Mouse (Mus musculus): ENCODE measurements around the gene Suclg2. TPM values are rescaled to one million over a fixed set of nuclear protein-coding genes. Genes with fewer than 3 reads are reported as not detected.

The Suclg2 gene
- polyA plus RNA-seq, 1 experiment = 126 TPM

DNA sequence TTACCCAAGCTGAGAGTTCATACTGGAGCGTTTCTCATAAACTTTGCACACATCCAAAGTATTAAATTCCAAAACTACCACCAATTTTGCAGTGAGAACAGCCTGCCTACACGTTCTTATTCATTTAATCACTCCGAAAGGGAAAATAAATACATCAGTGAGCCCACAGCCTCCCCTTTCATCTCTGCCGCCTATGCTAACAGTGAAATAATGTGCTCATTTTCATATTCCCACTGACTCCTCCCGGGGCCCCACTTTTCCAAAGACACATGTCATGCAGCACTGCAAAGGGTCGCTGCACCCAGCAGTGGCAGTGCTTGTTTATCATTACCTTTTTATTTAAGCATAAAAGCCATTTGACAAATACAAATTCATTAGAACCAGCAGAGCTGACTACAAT is 6.7 kb upstream of the Suclg2 start:
- Histone ChIP-seq H3K27me3 (replicated peaks; ENCODE audit: control insufficient read depth, insufficient read depth, low read length) (no peaks in the 10 kb centered on the region), H3K27ac (ENCODE audit: insufficient read depth, low read depth, low read length) (no peak overlapping the region), H3K4me3 (ENCODE audit: insufficient read depth, low read depth, low read length) (no peak overlapping the region), H3K36me3 (ENCODE audit: control insufficient read depth, insufficient read depth, low read length) (no peaks in the 10 kb centered on the region), H3K4me1 (ENCODE audit: control insufficient read depth, insufficient read depth, low read length) (no peaks in the 10 kb centered on the region)
- no peak for DNase-seq
- 62% methylated on average over 6 of the region's 6 CpGs for WGBS
- TF ChIP-seq POLR2A (IDR thresholded peaks at IDR 0.05; ENCODE audit: low read depth, low read length) = no peak
- TF ChIP-seq CTCF (conservative IDR thresholded peaks at IDR 0.05; ENCODE audit: insufficient read depth, insufficient read length, low read depth, low read length) = no peak

GRCm38 (mm10) chr6:95723361-95723760 is 4.8 kb upstream of the Suclg2 start:
- Histone ChIP-seq H3K36me3 (ENCODE audit: control insufficient read depth, insufficient read depth, low read length) (no peaks in the 10 kb centered on the region), H3K27me3 (replicated peaks; ENCODE audit: control insufficient read depth, insufficient read depth, low read length) (no peaks in the 10 kb centered on the region), H3K4me1 (ENCODE audit: control insufficient read depth, insufficient read depth, low read length) (peaks cover 4% of the 10 kb centered on the region; the same call in 1 of the 2 replicates), H3K27ac (ENCODE audit: insufficient read depth, low read depth, low read length) (no peak overlapping the region), H3K4me3 (ENCODE audit: insufficient read depth, low read depth, low read length) (no peak overlapping the region)
- 86% methylated on average over 6 of the region's 6 CpGs for WGBS
- DNase-seq = no peak
- TF ChIP-seq POLR2A (IDR thresholded peaks at IDR 0.05; ENCODE audit: low read depth, low read length) (no peak), CTCF (conservative IDR thresholded peaks at IDR 0.05; ENCODE audit: insufficient read depth, insufficient read length, low read depth, low read length) (no peak)

DNA sequence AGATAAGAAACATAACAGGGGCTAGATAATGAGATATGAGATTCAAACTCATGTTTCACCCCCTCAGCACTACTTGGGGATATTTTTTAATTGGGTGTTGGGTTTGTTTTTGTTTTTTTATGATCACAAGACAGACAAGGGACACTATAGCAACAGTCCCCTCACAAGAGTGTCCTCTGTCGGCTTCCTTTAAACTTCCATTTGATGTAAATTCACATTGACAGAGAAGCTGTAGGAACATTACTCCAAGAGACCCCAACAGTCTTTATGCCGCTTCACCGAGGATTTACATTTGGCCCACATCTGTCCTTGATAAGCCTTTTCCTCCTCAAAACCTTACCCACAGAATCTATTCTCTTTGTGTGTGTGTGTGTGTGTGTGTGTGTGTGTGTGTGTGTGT is 1.2 kb upstream of the Suclg2 start:
- TF ChIP-seq CTCF (conservative IDR thresholded peaks at IDR 0.05; ENCODE audit: insufficient read depth, insufficient read length, low read depth, low read length) = no peak
- no peak for TF ChIP-seq POLR2A (IDR thresholded peaks at IDR 0.05; ENCODE audit: low read depth, low read length)
- Histone ChIP-seq H3K36me3 (ENCODE audit: control insufficient read depth, insufficient read depth, low read length) (no peaks in the 10 kb centered on the region), H3K27me3 (replicated peaks; ENCODE audit: control insufficient read depth, insufficient read depth, low read length) (no peaks in the 10 kb centered on the region), H3K4me1 (ENCODE audit: control insufficient read depth, insufficient read depth, low read length) (peaks cover 20% of the 10 kb centered on the region), H3K4me3 (ENCODE audit: insufficient read depth, low read depth, low read length) (no peak overlapping the region), H3K27ac (ENCODE audit: insufficient read depth, low read depth, low read length) (no peak overlapping the region)
- DNase-seq = no peak
- 95% methylated on average over 3 of the region's 3 CpGs for WGBS

- no peak for TF ChIP-seq POLR2A (IDR thresholded peaks at IDR 0.05; ENCODE audit: low read depth, low read length)
- no peak for TF ChIP-seq CTCF (conservative IDR thresholded peaks at IDR 0.05; ENCODE audit: insufficient read depth, insufficient read length, low read depth, low read length)
- WGBS = no CpG with 5 or more reads among the region's 1 CpGs
- H3K27ac ChIP-seq (ENCODE audit: insufficient read depth, low read depth, low read length) = no peak overlapping the region
- DNase-seq = no peak
- peaks cover 28% of the 10 kb centered on the region for H3K4me1 ChIP-seq (ENCODE audit: control insufficient read depth, insufficient read depth, low read length)
- peak overlapping the region; percentile 37; the same call in 1 of the 2 replicates for H3K4me3 ChIP-seq (ENCODE audit: insufficient read depth, low read depth, low read length)
- no peaks in the 10 kb centered on the region for H3K36me3 ChIP-seq (ENCODE audit: control insufficient read depth, insufficient read depth, low read length)
- no peaks in the 10 kb centered on the region for H3K27me3 ChIP-seq (replicated peaks; ENCODE audit: control insufficient read depth, insufficient read depth, low read length)
Observed at GRCm38 (mm10) chr6:95718969-95719333, 351 bp upstream of the Suclg2 start.

- Histone ChIP-seq H3K27me3 (replicated peaks; ENCODE audit: control insufficient read depth, insufficient read depth, low read length) (no peaks in the 10 kb centered on the region), H3K4me1 (ENCODE audit: control insufficient read depth, insufficient read depth, low read length) (peaks cover 44% of the 10 kb centered on the region), H3K27ac (ENCODE audit: insufficient read depth, low read depth, low read length) (peak overlapping the region; percentile 32), H3K4me3 (ENCODE audit: insufficient read depth, low read depth, low read length) (no peak overlapping the region), H3K36me3 (ENCODE audit: control insufficient read depth, insufficient read depth, low read length) (no peaks in the 10 kb centered on the region)
- TF ChIP-seq CTCF (conservative IDR thresholded peaks at IDR 0.05; ENCODE audit: insufficient read depth, insufficient read length, low read depth, low read length) (no peak), POLR2A (IDR thresholded peaks at IDR 0.05; ENCODE audit: low read depth, low read length) (no peak)
- no peak for DNase-seq
- WGBS = 70% methylated on average over 3 of the region's 3 CpGs
Observed at GRCm38 (mm10) chr6:95717071-95717470, 1.5 kb downstream of the Suclg2 start.

- TF ChIP-seq CTCF (conservative IDR thresholded peaks at IDR 0.05; ENCODE audit: insufficient read depth, insufficient read length, low read depth, low read length) = no peak
- no peak for TF ChIP-seq POLR2A (IDR thresholded peaks at IDR 0.05; ENCODE audit: low read depth, low read length)
- Histone ChIP-seq H3K4me3 (ENCODE audit: insufficient read depth, low read depth, low read length) (no peak overlapping the region), H3K27me3 (replicated peaks; ENCODE audit: control insufficient read depth, insufficient read depth, low read length) (no peaks in the 10 kb centered on the region), H3K4me1 (ENCODE audit: control insufficient read depth, insufficient read depth, low read length) (peaks cover 49% of the 10 kb centered on the region), H3K36me3 (ENCODE audit: control insufficient read depth, insufficient read depth, low read length) (no peaks in the 10 kb centered on the region), H3K27ac (ENCODE audit: insufficient read depth, low read depth, low read length) (peak overlapping the region; percentile 32)
- DNase-seq = peak; percentile 83
- 65% methylated on average over 5 of the region's 5 CpGs for WGBS
Observed at GRCm38 (mm10) chr6:95716476-95716875, 2.1 kb downstream of the Suclg2 start.

- no peak for TF ChIP-seq POLR2A (IDR thresholded peaks at IDR 0.05; ENCODE audit: low read depth, low read length)
- peak; percentile 21; the same call in 1 of the 2 replicates for TF ChIP-seq CTCF (conservative IDR thresholded peaks at IDR 0.05; ENCODE audit: insufficient read depth, insufficient read length, low read depth, low read length)
- Histone ChIP-seq H3K27ac (ENCODE audit: insufficient read depth, low read depth, low read length) (peak overlapping the region; percentile 85; the same call in 1 of the 2 replicates), H3K4me3 (ENCODE audit: insufficient read depth, low read depth, low read length) (no peak overlapping the region), H3K36me3 (ENCODE audit: control insufficient read depth, insufficient read depth, low read length) (no peaks in the 10 kb centered on the region), H3K27me3 (replicated peaks; ENCODE audit: control insufficient read depth, insufficient read depth, low read length) (no peaks in the 10 kb centered on the region), H3K4me1 (ENCODE audit: control insufficient read depth, insufficient read depth, low read length) (peaks cover 67% of the 10 kb centered on the region)
- WGBS = 8% methylated on average over 5 of the region's 5 CpGs
- DNase-seq = peak; percentile 94
Observed at GRCm38 (mm10) chr6:95713245-95713644, 5.4 kb downstream of the Suclg2 start.

Measured in kidney, adult 2 months (tissue).